Mouse (Mus musculus): ENCODE measurements around the gene Gm11273. TPM values are rescaled to one million over a fixed set of nuclear protein-coding genes. Genes with fewer than 3 reads are reported as not detected.
A peak's percentile ranks its signal among the peaks of the same experiment; 100 is the strongest.
"Not testable (repeated sequence)": the region's sequence is repeated elsewhere in the genome, so short reads cannot be mapped to it uniquely, and the experiment has no call there.

Gene Gm11273
- polyA plus RNA-seq (2016; fragmentation: Nextera tagmentation; extraction: Ambion mirVana): 9.0 and 11.6 TPM in 2 replicates

- WGBS: 90% methylated on average over 17 of the region's 17 CpGs
- not testable (repeated sequence) for DNase-seq (ENCODE audit: low spot score); H3K36me3 ChIP-seq; H3K9me3 ChIP-seq; H3K27me3 ChIP-seq (ENCODE audit: insufficient read depth, poor library complexity, severe bottlenecking); H3K4me1 ChIP-seq; H3K4me3 ChIP-seq; H3K27ac ChIP-seq
These were observed at the start of gene Gm11273 for GRCm38 (mm10) chr13:21501182-21501581. TSS of gene Gm11273 (minus strand) at chr13:21501418.

DNA sequence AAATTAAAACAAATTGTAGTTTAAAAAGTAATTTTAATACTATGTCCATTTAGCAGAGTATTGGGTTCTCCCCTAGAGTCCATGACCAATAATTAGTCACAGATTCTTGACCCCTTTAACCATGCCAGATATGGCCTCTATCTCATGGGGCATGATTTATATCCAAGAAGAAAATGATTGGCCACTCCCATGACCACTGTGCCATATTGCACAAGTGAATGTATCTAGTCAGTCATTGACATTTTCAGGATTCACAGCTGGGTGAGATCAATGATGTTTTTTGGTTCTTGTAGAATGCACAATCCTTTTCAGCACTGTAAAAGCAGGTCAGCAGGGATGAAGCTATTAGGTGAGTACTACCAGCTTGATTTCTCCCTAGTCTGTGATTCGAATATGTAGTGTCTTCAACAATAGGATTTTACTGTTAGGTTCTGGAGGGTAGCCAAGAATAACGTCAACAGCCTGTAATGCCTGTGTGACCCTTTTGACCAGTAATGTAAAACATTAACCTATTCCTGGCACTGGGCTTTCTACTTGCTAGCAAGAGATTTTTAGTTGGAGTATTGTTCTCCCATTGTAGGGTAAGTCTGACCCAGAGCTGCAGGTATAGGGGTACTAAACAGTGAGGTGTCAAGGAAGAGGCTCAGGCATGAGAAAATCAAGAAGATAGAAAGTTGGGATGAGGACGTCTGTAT lies 49.3 kb upstream of the Gm11273 start:
- Histone ChIP-seq H3K27me3 (ENCODE audit: insufficient read depth, poor library complexity, severe bottlenecking) (no peaks in the 10 kb centered on the region), H3K4me1 (no peaks in the 10 kb centered on the region), H3K36me3 (no peaks in the 10 kb centered on the region), H3K27ac (no peak overlapping the region), H3K9me3 (no peaks in the 10 kb centered on the region), H3K4me3 (no peak overlapping the region)
- DNase-seq (ENCODE audit: low spot score): no peak
- WGBS: 53% methylated on average over 3 of the region's 3 CpGs

- Histone ChIP-seq H3K4me3 (no peak overlapping the region), H3K27me3 (ENCODE audit: insufficient read depth, poor library complexity, severe bottlenecking) (no peaks in the 10 kb centered on the region), H3K27ac (no peak overlapping the region), H3K4me1 (no peaks in the 10 kb centered on the region), H3K36me3 (no peaks in the 10 kb centered on the region), H3K9me3 (no peaks in the 10 kb centered on the region)
- WGBS: 86% methylated on average over 3 of the region's 3 CpGs
- no peak for DNase-seq (ENCODE audit: low spot score)
These were observed 48.3 kb upstream of the Gm11273 start for GRCm38 (mm10) chr13:21549487-21549886.

- H3K9me3 ChIP-seq: no peaks in the 10 kb centered on the region
- 39% methylated on average over 1 of the region's 1 CpGs for WGBS
These were observed 41.5 kb upstream of the Gm11273 start, which contains the start of gene Olfr1366 for GRCm38 (mm10) chr13:21542708-21543107. TSS of gene Olfr1366 (minus strand) at chr13:21542808.

DNA sequence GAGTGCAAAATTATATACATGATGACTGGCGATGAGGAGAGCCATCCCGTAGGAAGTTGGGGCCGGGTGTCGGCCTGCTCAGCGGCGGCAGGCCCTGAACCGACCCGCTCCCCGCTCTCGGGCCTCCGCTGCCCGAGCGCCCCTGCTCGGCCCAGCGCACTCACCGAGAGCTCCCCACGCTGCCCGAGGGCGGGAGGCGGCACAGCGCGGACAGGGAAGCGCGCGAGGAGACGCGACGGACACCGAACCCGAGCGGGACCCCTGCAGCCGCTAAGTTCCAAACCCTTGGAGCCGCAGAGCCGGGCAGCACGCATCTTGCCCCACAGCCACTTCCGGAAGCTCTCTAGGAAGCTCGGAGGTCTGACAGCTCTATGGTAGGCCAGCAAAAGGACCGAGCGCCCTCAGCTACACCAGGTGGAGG lies 29.6 kb upstream of the Gm11273 start, which contains the start of gene Zkscan8:
Gene Zkscan8 (minus strand): TSS at position 340 of the 421 bp plus-strand sequence.
- no peaks in the 10 kb centered on the region for H3K9me3 ChIP-seq
- H3K27ac ChIP-seq: peak within 1 kb of the TSS; percentile 99
- peak within 1 kb of the TSS; percentile 98 for H3K4me3 ChIP-seq
- peaks cover 12% of the 10 kb centered on the region for H3K36me3 ChIP-seq
- peak; percentile 96 for DNase-seq (ENCODE audit: low spot score)
- H3K4me1 ChIP-seq: peaks cover 3% of the 10 kb centered on the region; the same call in 1 of the 2 replicates
- under 1% methylated on average over 39 of the region's 39 CpGs for WGBS
- no peaks in the 10 kb centered on the region for H3K27me3 ChIP-seq (ENCODE audit: insufficient read depth, poor library complexity, severe bottlenecking)

More at GRCm38 (mm10) chr13:21542708-21543107, 41.5 kb upstream of the Gm11273 start, which contains the start of gene Olfr1366:
- Histone ChIP-seq H3K4me3 (no peak within 1 kb of the TSS), H3K27me3 (ENCODE audit: insufficient read depth, poor library complexity, severe bottlenecking) (no peaks in the 10 kb centered on the region), H3K4me1 (no peaks in the 10 kb centered on the region), H3K27ac (no peak within 1 kb of the TSS), H3K36me3 (no peaks in the 10 kb centered on the region)
- DNase-seq (ENCODE audit: low spot score): no peak

DNA sequence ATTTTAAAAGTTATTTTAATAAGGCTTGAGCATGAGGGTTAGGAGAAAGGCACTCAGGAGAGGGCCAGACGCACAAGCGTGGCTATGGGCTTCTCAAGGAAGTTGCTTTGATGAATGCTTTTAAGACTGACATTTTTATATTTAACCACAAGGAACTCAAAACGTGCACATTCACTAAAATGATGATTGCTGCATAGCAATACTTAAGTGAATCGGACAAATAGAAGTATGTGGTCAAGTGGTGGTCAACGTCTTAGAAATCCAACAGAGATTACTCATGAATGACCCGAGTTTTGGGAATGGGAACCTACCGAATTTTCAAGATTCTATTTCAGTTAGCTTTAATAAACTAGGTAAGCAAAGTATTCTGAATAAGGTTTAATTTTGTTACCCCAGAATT lies 28.9 kb upstream of the Gm11273 start:
- DNase-seq (ENCODE audit: low spot score): no peak
- Histone ChIP-seq H3K9me3 (no peaks in the 10 kb centered on the region), H3K27me3 (ENCODE audit: insufficient read depth, poor library complexity, severe bottlenecking) (no peaks in the 10 kb centered on the region), H3K27ac (no peak overlapping the region; the same call in 1 of the 2 replicates), H3K4me3 (peak overlapping the region; percentile 98), H3K36me3 (peaks cover 19% of the 10 kb centered on the region), H3K4me1 (peaks cover 3% of the 10 kb centered on the region; the same call in 1 of the 2 replicates)
- WGBS: 48% methylated on average over 7 of the region's 7 CpGs

- Histone ChIP-seq H3K27ac (peak overlapping the region; percentile 86), H3K4me1 (0 out of 2 replicates have a peak, but pooled peaks cover 3% of the 10 kb centered on the region), H3K27me3 (ENCODE audit: insufficient read depth, poor library complexity, severe bottlenecking) (no peaks in the 10 kb centered on the region), H3K9me3 (no peaks in the 10 kb centered on the region), H3K36me3 (no peaks in the 10 kb centered on the region), H3K4me3 (peak overlapping the region; percentile 65)
- peak; percentile 97 for DNase-seq (ENCODE audit: low spot score)
- WGBS: under 1% methylated on average over 21 of the region's 21 CpGs
These were observed 5.0 kb upstream of the Gm11273 start for GRCm38 (mm10) chr13:21506221-21506649.

DNA sequence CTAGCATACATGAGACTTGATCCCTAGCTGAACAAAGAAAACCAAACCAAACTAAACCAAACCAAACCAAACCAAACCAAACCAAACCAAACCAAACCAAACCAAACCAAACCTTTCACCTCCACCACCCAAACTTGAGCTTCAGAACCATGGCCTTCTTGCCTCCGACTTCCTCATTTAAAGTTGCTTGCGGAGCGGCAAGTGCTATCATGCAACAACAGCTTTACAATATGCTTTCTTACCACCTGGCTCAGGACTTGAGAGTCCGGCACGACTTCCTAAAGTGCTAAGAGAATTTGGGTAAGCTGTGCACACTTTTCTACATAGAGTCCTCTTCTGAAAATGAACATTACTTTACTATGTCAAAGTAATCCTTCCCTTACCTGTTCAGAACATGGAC lies 1.1 kb upstream of the Gm11273 start:
- H3K4me3 ChIP-seq: no peak overlapping the region
- 84% methylated on average over 5 of the region's 5 CpGs for WGBS
- no peak overlapping the region for H3K27ac ChIP-seq
- H3K9me3 ChIP-seq: no peaks in the 10 kb centered on the region
- 0 out of 2 replicates have a peak, but pooled peaks cover 3% of the 10 kb centered on the region for H3K4me1 ChIP-seq
- no peak for DNase-seq (ENCODE audit: low spot score)
- H3K36me3 ChIP-seq: no peaks in the 10 kb centered on the region
- no peaks in the 10 kb centered on the region for H3K27me3 ChIP-seq (ENCODE audit: insufficient read depth, poor library complexity, severe bottlenecking)

GRCm38 (mm10) chr13:21495080-21495479 lies 6.1 kb downstream of the Gm11273 start, which contains the start of gene AK157302:
TSS of gene AK157302 (plus strand) at chr13:21495223.
- no peaks in the 10 kb centered on the region for H3K4me1 ChIP-seq
- no peaks in the 10 kb centered on the region for H3K36me3 ChIP-seq
- no peak for DNase-seq (ENCODE audit: low spot score)
- H3K9me3 ChIP-seq: no peaks in the 10 kb centered on the region
- 92% methylated on average over 21 of the region's 21 CpGs for WGBS
- H3K27me3 ChIP-seq (ENCODE audit: insufficient read depth, poor library complexity, severe bottlenecking): no peaks in the 10 kb centered on the region
- H3K27ac ChIP-seq: no peak within 1 kb of the TSS
- no peak within 1 kb of the TSS for H3K4me3 ChIP-seq

DNA sequence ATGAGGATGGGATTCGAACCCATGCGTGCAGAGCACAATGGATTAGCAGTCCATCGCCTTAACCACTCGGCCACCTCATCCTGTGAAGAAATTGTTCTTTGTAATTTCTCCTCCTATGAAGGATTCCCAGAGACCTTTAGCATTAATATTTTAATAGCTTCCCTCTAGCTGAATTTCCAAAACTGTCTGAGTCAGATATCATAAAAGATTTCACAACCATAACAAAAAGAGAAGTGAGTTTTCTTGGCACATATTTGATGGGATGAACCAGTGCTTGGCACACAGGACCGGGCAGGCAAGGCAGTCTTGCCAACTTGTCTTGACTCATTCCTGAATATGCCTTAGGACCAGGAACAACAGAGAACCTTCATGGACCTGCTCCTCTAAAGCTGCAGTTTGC lies 8.4 kb downstream of the Gm11273 start:
- no peaks in the 10 kb centered on the region for H3K27me3 ChIP-seq (ENCODE audit: insufficient read depth, poor library complexity, severe bottlenecking)
- no peaks in the 10 kb centered on the region for H3K36me3 ChIP-seq
- no peak for DNase-seq (ENCODE audit: low spot score)
- H3K27ac ChIP-seq: no peak overlapping the region
- no peaks in the 10 kb centered on the region for H3K9me3 ChIP-seq
- no peak overlapping the region for H3K4me3 ChIP-seq
- WGBS: 86% methylated on average over 5 of the region's 5 CpGs
- no peaks in the 10 kb centered on the region for H3K4me1 ChIP-seq

DNA sequence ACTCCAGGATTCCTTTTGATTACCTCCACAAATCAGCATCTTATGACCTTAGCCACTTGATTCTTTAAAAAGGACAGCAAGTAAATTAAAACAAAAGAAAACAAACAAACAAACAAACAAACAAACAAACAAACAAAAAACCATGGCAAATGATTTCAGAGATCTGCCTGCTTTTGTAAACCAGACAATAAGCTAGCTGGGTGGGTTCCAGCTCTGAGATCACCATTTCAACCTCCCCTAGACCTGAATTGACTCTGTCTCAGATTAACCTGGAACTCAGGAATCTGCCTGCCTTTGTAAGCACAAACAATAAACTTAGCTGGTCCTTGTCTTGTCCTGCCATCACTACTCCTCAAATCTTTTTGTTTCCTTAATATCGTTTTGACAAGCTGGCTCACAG lies 14.3 kb downstream of the Gm11273 start:
- WGBS: 81% methylated on average over 1 of the region's 1 CpGs
- Histone ChIP-seq H3K4me1 (no peaks in the 10 kb centered on the region), H3K27me3 (ENCODE audit: insufficient read depth, poor library complexity, severe bottlenecking) (no peaks in the 10 kb centered on the region), H3K4me3 (no peak overlapping the region), H3K9me3 (no peaks in the 10 kb centered on the region), H3K27ac (no peak overlapping the region), H3K36me3 (peaks cover 8% of the 10 kb centered on the region)
- no peak for DNase-seq (ENCODE audit: low spot score)

DNA sequence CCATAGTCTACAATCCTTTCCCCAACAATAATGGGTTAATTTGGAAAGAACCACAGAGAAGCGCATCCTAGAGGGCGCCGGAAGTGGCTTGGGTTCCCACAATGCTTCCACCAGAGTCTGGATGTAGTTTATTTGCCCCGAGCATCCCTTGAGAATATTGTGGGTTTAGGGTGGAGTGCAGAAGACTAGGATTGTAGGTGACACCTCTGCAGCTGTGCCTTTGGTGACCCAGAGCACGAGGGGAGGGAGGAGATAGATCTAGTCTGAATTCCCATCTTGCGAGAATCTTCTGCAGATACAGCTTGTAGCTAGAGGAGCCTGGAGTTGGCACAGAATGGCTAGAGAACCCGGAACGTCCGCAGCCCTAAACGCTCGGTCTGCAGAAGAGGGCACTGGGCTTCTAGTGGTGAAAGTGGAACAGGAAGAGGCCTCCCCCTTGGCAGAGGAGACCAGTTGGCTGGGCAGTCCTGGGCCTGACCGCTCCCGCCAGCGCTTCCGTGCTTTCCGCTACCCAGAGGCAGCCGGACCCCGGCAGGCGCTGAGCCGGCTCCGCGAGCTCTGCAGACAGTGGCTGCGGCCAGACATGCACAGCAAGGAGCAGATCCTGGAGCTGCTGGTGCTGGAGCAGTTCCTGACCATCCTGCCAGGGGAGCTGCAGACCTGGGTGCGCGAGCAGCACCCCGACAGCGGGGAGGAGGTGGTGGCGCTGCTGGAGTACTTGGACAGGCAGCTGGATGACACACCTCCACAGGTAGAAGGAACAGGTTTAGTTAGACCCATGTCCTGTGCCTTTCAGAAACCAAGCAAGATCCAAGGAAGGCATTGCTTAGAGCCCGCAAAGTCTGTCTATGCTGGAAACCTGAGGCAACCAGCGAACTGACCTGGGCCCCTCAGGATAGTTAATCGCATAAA lies 22.2 kb downstream of the Gm11273 start, which contains the start of the genes Zkscan4 and Gm10065:
Gene Zkscan4 (plus strand): TSS at position 149 of the 912 bp plus-strand sequence.
Gene Gm10065 (minus strand): TSS at position 683 of the 912 bp plus-strand sequence.
- H3K4me1 ChIP-seq; H3K9me3 ChIP-seq; H3K36me3 ChIP-seq; H3K27me3 ChIP-seq (ENCODE audit: insufficient read depth, poor library complexity, severe bottlenecking): not testable (repeated sequence)
- peak; percentile 78 for DNase-seq (ENCODE audit: low spot score)
- Histone ChIP-seq H3K27ac (peak within 1 kb of the TSS; percentile 84), H3K4me3 (peak within 1 kb of the TSS; percentile 71)
- WGBS: 5% methylated on average over 27 of the region's 31 CpGs

Data from heart, embryonic 10.5 days (tissue).